In the genomic region with DNA sequence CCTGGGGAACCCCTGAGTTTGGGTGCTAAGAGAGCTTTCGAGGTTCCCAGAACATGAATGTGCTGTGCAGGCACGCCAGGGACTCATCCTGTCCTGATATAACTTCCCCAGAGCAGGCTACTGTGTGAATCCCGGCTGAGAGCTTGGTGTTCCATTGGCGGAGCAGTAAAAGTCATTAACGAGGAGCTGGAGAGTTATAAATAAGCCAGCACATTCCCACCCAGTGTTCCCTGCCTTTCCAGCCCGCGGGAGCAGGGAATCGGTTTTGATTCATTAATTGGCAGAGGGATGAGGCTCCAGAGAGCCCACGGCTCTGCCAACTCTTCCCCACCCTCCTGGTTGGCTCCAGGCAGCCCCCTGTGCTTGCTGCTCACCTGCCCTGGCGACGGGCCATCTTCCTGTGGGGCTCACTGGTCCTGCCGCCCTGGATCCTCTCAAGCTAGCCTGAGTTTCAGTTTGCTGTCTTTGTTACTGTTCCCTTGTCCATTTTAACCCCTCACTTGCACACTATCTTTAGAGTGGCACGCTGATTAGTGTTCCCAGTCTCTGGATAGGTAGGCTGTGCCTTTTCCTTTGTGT, we compare ENCODE assay signal across 11 mouse cellular contexts.
DNase-seq lines count a peak whose midpoint lies in the region; ATAC-seq and TF ChIP-seq lines count a peak whose summit lies in the region.
"Had no signal": no experiment of that assay in that cellular context is flagged by ENCODE, and none has a peak within 500 bp of the region (broad histone marks: within the 10 kb centered on the region; RNA-seq: fewer than 3 reads in every experiment).

No protein-coding gene starts in this region.

- no peaks in the 10 kb centered on the region for H3K9me3 ChIP-seq in heart, embryonic 12.5 days (replicated peaks)

- no peak for DNase-seq in heart, adult 18-20 months
- DNase-seq in right cerebral cortex, postnatal 4 days, result peak; percentile 35
- no peak for DNase-seq in right cerebral cortex, postnatal 36 days (ENCODE audit: low spot score in 2 of 2)
- peak; percentile 37 to 48 for DNase-seq in layer of hippocampus, adult 2 months (ENCODE audit: low spot score in 2 of 2)
- peak; percentile 45 for DNase-seq in telencephalon, adult 2 months (ENCODE audit: low read depth, low spot score)
- DNase-seq in thymus, adult 2 months, result no peak
- DNase-seq in thymus, postnatal 14 days, result no peak
- DNase-seq: gastrocnemius, adult 2 months had no signal

- H3K4me3 ChIP-seq in heart, embryonic 12.5 days, result no peak overlapping the region
- H3K4me3 ChIP-seq in layer of hippocampus, adult 2 months, result peak overlapping the region; percentile 21; the same call in 1 of the 2 replicates
- no peak overlapping the region for H3K4me3 ChIP-seq in thymus, adult 2 months (ENCODE audit: control insufficient read depth, insufficient read depth, low read length)
- H3K4me3 ChIP-seq: gastrocnemius, adult 2 months; left cerebral cortex, adult 2 months had no signal

- H3K27ac ChIP-seq in heart, embryonic 12.5 days (ENCODE audit: poor library complexity, severe bottlenecking), result no peak overlapping the region
- H3K27ac ChIP-seq in layer of hippocampus, adult 2 months, result 0 out of 2 replicates have a peak overlapping the region, but pooled peaks have one; percentile 15
- no peak overlapping the region for H3K27ac ChIP-seq in thymus, adult 2 months (ENCODE audit: control insufficient read depth, insufficient read depth, low read length)
- H3K27ac ChIP-seq: gastrocnemius, adult 2 months; left cerebral cortex, adult 2 months had no signal

- 53% methylated on average over 13 of the region's 13 CpGs for WGBS in heart, embryonic 12.5 days
- 39% methylated on average over 13 of the region's 13 CpGs for WGBS in thymus, adult 2 months

- no peak for ATAC-seq in heart, embryonic 12.5 days (ENCODE audit: insufficient number of reproducible peaks, low FRiP score)
- ATAC-seq: activated CD4-positive, CD25-positive, alpha-beta regulatory T cell, adult 4 months had no signal

- H3K27me3 ChIP-seq in heart, embryonic 12.5 days (replicated peaks), result peaks cover 28% of the 10 kb centered on the region
- no peaks in the 10 kb centered on the region for H3K27me3 ChIP-seq in thymus, adult 2 months (ENCODE audit: control insufficient read depth, insufficient read depth, low read length)

- no peaks in the 10 kb centered on the region; the same call in 1 of the 2 replicates for H3K4me1 ChIP-seq in heart, embryonic 12.5 days (replicated peaks)
- H3K4me1 ChIP-seq in thymus, adult 2 months (replicated peaks; ENCODE audit: control insufficient read depth, insufficient read depth, low read length), result no peaks in the 10 kb centered on the region

- TF ChIP-seq CTCF in layer of hippocampus, adult 2 months (conservative IDR thresholded peaks at IDR 0.05), result no peak
- TF ChIP-seq CTCF in thymus, adult 2 months (IDR thresholded peaks at IDR 0.05; ENCODE audit: borderline replicate concordance, control insufficient read depth, extremely low read depth, insufficient read depth, low read length, poor library complexity), result no peak

- no peak overlapping the region for H3K9ac ChIP-seq in heart, embryonic 12.5 days

- H3K36me3 ChIP-seq in heart, embryonic 12.5 days, result no peaks in the 10 kb centered on the region
- no peaks in the 10 kb centered on the region for H3K36me3 ChIP-seq in thymus, adult 2 months (ENCODE audit: control insufficient read depth, insufficient read depth, low read length)

- no peak for TF ChIP-seq POLR2A in thymus, adult 2 months (IDR thresholded peaks at IDR 0.05; ENCODE audit: control insufficient read depth, extremely low read depth, insufficient read depth, low read length, poor library complexity)

- peak overlapping the region; percentile 46 for H3K4me2 ChIP-seq in heart, embryonic 12.5 days

Comparison
In these comparisons a context has a peak if more than half of its experiments do, and no peak if none do; other contexts are left out.
1. DNase-seq: peak in right cerebral cortex, postnatal 4 days (single experiment), layer of hippocampus, adult 2 months (2 of 2) and telencephalon, adult 2 months (single experiment); none in heart, adult 18-20 months (0 of 2), right cerebral cortex, postnatal 36 days (0 of 2), thymus, adult 2 months (single experiment) and thymus, postnatal 14 days (single experiment).